Mouse (Mus musculus) ES-Bruce4 (cell line): ENCODE data around the gene Chmp2b. TPM values are rescaled to one million over a fixed set of nuclear protein-coding genes. Genes with fewer than 3 reads are reported as not detected.

Experiments used
- H3K27ac ChIP-seq: 2 replicates; pipeline ENCODE4 v1.5.1; 2012; ENCODE audit warnings: low read length, inconsistent platforms; ENCODE audit not compliant: insufficient read depth
- H3K27me3 ChIP-seq: 2 replicates; pipeline ENCODE4 v1.6.1; 2012; ENCODE audit warnings: mild to moderate bottlenecking, low read length, inconsistent platforms; ENCODE audit not compliant: control insufficient read depth, poor library complexity, insufficient read depth, severe bottlenecking
- H3K36me3 ChIP-seq: 2 replicates; pipeline ENCODE4 v1.6.1; 2012; ENCODE audit warnings: inconsistent platforms, mild to moderate bottlenecking, low read length, moderate library complexity; ENCODE audit not compliant: control insufficient read depth, poor library complexity, insufficient read depth, severe bottlenecking
- H3K4me1 ChIP-seq: one replicate; pipeline ENCODE4 v1.8.1; 2011; ENCODE audit warnings: low read length; ENCODE audit not compliant: control insufficient read depth, insufficient read depth
- H3K4me3 ChIP-seq: 2 replicates; pipeline ENCODE4 v1.5.1; 2011; ENCODE audit warnings: low read depth, mild to moderate bottlenecking, low read length
- H3K9ac ChIP-seq: 2 replicates; pipeline ENCODE4 v1.6.1; 2012; ENCODE audit warnings: low read depth, mild to moderate bottlenecking, inconsistent platforms; ENCODE audit not compliant: poor library complexity, severe bottlenecking
- H3K9me3 ChIP-seq: replicated peaks from 2 replicates; pipeline ENCODE4 v1.6.1; 2012; ENCODE audit warnings: mild to moderate bottlenecking, low read length, inconsistent platforms; ENCODE audit not compliant: control insufficient read depth, poor library complexity, insufficient read depth, severe bottlenecking
- CTCF ChIP-seq: IDR thresholded peaks from one replicate; pipeline ENCODE4 v1.8.1; 2011; ENCODE audit warnings: low read depth, low read length
- EP300 ChIP-seq: IDR thresholded peaks from 2 replicates; pipeline ENCODE4 v1.6.1; 2011; ENCODE audit warnings: low read depth, low read length; ENCODE audit not compliant: insufficient read depth
- POLR2A ChIP-seq: IDR thresholded peaks from one replicate; pipeline ENCODE4 v1.8.1; 2011; ENCODE audit warnings: low read length; ENCODE audit not compliant: insufficient read depth
- polyA plus RNA-seq: library from polyadenylated mRNA; stranded (reverse); fragments of >200 nt; gene quantifications from 2 replicates; pipeline ENCODE4 v1.2.4, GENCODE M21; 2011; ENCODE audit warnings: low read depth; ENCODE audit not compliant: missing spikeins, insufficient read depth, insufficient read length

Gene Chmp2b
- polyA plus RNA-seq, result 49.3 and 50.0 TPM in 2 replicates

DNA sequence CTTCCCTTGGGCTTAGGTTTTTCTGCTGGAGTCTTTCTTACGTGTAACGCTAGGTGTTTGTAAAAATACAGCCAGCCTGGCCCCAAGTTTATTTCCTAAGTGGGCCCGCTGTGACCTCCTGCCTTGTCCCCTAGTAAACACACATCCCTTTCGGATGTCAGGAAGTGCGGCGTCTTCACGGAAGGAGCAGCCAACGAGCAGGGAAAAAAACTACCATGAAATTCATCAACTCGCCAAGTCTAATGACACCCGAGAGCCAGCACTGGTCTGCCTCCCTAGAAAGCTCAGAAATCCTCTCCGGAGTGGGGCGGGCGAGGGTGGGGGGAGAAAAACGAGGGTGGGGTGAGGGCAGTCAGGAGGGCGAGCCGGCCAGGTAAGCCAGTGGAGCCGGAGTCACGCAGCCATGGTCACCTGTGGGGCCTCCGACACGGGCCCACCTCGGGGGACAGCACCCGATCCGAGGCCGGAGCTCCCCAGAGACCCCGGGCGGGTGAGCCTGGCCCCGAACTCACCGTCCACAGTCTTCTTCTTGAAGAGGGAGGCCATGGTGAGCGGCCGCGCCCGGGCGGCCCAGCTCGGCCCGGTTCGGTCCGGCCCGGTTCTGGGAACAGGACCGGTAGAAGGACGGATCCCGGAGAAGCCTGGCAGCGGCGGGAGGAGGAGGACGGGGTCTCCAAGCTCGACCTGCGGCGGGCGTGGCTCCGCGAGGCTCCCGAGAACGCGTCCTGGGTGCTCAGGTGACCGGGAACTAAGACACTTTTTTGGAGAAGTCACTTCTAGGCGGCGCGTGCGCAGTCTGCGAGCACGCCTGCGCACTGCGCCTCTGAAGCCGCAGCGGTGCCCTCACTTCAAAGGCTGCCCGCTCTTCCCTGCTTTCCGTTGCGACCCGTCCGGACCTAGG lies at the start of gene Chmp2b:
Gene Chmp2b (minus strand): TSS at position 764 of the 901 bp plus-strand sequence.
- Histone ChIP-seq H3K9ac (peak within 1 kb of the TSS; percentile 87), H3K4me3 (peak within 1 kb of the TSS; percentile 89), H3K9me3 (no peaks in the 10 kb centered on the region), H3K36me3 (no peaks in the 10 kb centered on the region), H3K27ac (no peak within 1 kb of the TSS), H3K27me3 (no peaks in the 10 kb centered on the region; the same call in 1 of the 2 replicates), H3K4me1 (no peaks in the 10 kb centered on the region)
- no peak for TF ChIP-seq EP300
- TF ChIP-seq POLR2A, result no peak
- no peak for TF ChIP-seq CTCF

DNA sequence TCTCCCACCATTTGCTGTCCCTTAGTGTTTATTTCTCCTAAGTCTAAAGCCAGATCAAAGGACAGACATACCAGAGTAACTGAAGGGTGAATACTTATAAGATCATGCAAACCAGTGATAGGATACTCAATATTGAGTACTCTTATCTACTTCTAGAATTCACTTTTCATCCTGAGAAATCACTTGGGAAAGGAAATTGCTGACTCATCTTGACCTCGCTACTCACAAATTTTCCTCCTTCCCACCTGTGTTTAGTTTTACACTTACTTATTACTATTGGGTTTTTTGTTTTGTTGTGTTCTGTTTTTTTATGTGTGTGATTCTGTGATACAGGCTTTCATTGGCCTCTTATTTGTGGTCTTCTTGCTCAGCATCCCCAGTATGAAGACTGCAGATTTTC lies 49.2 kb upstream of the Chmp2b start:
- H3K9me3 ChIP-seq, result no peaks in the 10 kb centered on the region
- H3K9ac ChIP-seq, result no peak overlapping the region
- no peaks in the 10 kb centered on the region for H3K27me3 ChIP-seq
- TF ChIP-seq EP300 (no peak), POLR2A (no peak), CTCF (no peak)
- H3K4me1 ChIP-seq, result no peaks in the 10 kb centered on the region
- no peak overlapping the region for H3K4me3 ChIP-seq
- no peak overlapping the region for H3K27ac ChIP-seq
- H3K36me3 ChIP-seq, result no peaks in the 10 kb centered on the region

DNA sequence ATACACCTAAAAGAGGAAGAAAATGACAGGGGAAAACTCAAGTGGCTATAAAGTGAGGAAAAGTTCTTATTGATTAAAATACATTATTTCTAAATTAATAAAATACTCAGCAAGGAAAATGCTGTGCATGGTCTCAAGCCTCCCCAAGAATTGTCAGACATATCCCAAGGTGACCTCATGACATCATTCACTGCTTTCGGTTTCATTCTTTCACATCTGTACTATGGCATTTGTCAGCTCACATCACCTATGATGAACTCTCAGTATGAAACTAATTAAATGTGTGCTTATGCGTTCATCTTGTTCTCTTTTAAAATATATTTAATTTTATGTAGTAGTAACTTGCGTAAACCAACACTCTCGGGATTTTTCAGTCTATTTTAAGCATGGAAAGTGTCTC lies 38.3 kb upstream of the Chmp2b start:
- Histone ChIP-seq H3K36me3 (no peaks in the 10 kb centered on the region), H3K4me3 (no peak overlapping the region), H3K9ac (no peak overlapping the region), H3K4me1 (no peaks in the 10 kb centered on the region), H3K27ac (no peak overlapping the region), H3K27me3 (no peaks in the 10 kb centered on the region), H3K9me3 (no peaks in the 10 kb centered on the region)
- no peak for TF ChIP-seq EP300
- no peak for TF ChIP-seq CTCF
- no peak for TF ChIP-seq POLR2A

DNA sequence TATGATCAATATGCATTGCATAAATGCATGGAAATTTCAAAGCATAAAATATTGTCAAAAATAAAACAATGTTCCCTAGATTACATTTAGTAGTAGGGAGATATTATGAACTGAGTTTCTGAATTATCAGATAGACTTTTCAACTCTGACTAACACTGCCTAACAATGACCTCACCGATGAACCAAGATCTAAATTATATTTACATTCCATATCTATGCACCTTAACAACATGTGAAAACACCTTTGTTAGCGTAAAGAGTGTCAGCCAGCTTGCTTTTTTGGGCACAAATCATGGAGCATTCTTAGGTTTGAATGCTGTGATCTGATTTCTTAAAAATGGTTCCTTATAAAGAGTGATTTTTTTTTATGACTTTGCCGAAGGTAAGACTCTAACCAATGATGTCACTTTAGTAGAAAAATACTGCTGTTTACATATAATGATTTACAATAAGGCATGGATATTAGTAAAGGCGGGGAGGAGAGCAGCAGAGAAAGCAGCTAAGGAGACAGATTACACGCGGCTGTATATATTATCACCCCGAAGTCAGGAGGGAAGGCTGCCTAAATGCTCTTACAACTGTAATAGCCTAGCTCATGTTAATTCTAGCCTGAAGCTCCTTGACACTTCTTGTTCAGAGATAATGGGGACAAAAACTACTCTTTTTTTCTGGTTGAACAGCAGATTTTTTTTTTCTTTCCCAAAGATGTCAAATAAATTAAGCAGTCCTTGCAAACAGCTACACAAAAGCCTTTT lies 23.8 kb upstream of the Chmp2b start:
- Histone ChIP-seq H3K9ac (no peak overlapping the region), H3K4me1 (peaks cover 2% of the 10 kb centered on the region), H3K9me3 (no peaks in the 10 kb centered on the region), H3K4me3 (no peak overlapping the region), H3K27me3 (no peaks in the 10 kb centered on the region), H3K36me3 (no peaks in the 10 kb centered on the region), H3K27ac (no peak overlapping the region)
- TF ChIP-seq CTCF (no peak), POLR2A (no peak), EP300 (no peak)

DNA sequence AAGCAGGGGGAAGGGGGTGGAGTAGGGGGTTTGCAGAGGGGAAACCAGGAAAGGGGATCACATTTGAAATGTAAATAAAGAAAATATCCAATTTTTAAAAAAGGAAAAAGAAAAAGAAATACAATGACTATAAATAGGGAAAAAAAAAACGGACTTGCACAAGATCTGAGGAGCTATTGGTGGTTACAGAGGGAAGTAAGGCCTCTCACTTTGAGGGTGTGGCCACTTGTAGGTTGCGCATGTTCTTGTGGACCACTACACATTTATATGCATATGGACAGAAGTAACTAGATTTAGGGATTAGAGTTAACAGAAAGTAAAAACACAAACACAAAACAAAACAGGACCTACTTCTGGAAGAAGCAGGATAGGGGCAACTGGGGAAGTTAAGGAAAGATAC lies 23.2 kb upstream of the Chmp2b start:
- no peaks in the 10 kb centered on the region for H3K27me3 ChIP-seq
- TF ChIP-seq CTCF (no peak), EP300 (no peak), POLR2A (no peak)
- no peak overlapping the region for H3K27ac ChIP-seq
- H3K36me3 ChIP-seq, result no peaks in the 10 kb centered on the region
- no peaks in the 10 kb centered on the region for H3K9me3 ChIP-seq
- H3K4me1 ChIP-seq, result peaks cover 2% of the 10 kb centered on the region
- H3K9ac ChIP-seq, result no peak overlapping the region
- no peak overlapping the region for H3K4me3 ChIP-seq
